Mouse (Mus musculus) C2C12 (cell line): ENCODE measurements around the gene Ces1d. TPM values are rescaled to one million over a fixed set of nuclear protein-coding genes. Genes with fewer than 3 reads are reported as not detected.

ENCODE experiments used
- H3K27me3 ChIP-seq: one replicate; pipeline ENCODE4 v1.6.1; 2011; ENCODE audit not compliant: control insufficient read depth, insufficient read depth, insufficient read length
- H3K36me3 ChIP-seq: one replicate; pipeline ENCODE4 v1.6.1; 2011; ENCODE audit not compliant: control insufficient read depth, insufficient read depth
- H3K4me3 ChIP-seq: one replicate; pipeline ENCODE4 v1.5.1; 2011; ENCODE audit warnings: mild to moderate bottlenecking, control low read depth; ENCODE audit not compliant: poor library complexity, insufficient read depth, severe bottlenecking
- H3K79me2 ChIP-seq: one replicate; pipeline ENCODE4 v1.6.1; 2011; ENCODE audit not compliant: control insufficient read depth, insufficient read depth
- H3K79me3 ChIP-seq: one replicate; pipeline ENCODE4 v1.6.1; 2011; ENCODE audit warnings: low read depth, control low read depth
- H3ac ChIP-seq: one replicate; pipeline ENCODE3; 2011; ENCODE audit warnings: low read depth; ENCODE audit not compliant: control insufficient read depth, insufficient read length
- CEBPB ChIP-seq: IDR thresholded peaks from one replicate; pipeline ENCODE4 v1.6.1; 2011; ENCODE audit warnings: low read depth, mild to moderate bottlenecking, control low read depth, moderate library complexity
- CTCF ChIP-seq: IDR thresholded peaks from one replicate; pipeline ENCODE4 v1.5.1; 2011; ENCODE audit not compliant: control insufficient read depth, insufficient read depth, insufficient read length
- FOSL1 ChIP-seq: IDR thresholded peaks from one replicate; pipeline ENCODE4 v1.8.0; 2011; ENCODE audit warnings: mild to moderate bottlenecking, low read length; ENCODE audit not compliant: poor library complexity, insufficient read depth, severe bottlenecking
- MAX ChIP-seq: IDR thresholded peaks from one replicate; pipeline ENCODE4 v1.6.1; 2011; ENCODE audit warnings: mild to moderate bottlenecking, control low read depth
- MYOD1 ChIP-seq: IDR thresholded peaks from one replicate; pipeline ENCODE4 v1.6.1; 2011; ENCODE audit warnings: low read depth; ENCODE audit not compliant: control insufficient read depth, insufficient read length
- MYOG ChIP-seq: IDR thresholded peaks from one replicate; pipeline ENCODE4 v1.6.1; 2011; ENCODE audit not compliant: control insufficient read depth, insufficient read length; ENCODE audit errors: extremely low read depth
- USF1 ChIP-seq: IDR thresholded peaks from one replicate; pipeline ENCODE4 v1.6.1; 2011; ENCODE audit warnings: low read depth, mild to moderate bottlenecking, control low read depth, moderate library complexity
- polyA plus RNA-seq: library from polyadenylated mRNA; unstranded; fragments of >200 nt; fragmentation: generic; extraction: Trizol; gene quantifications from one replicate; pipeline ENCODE4 v1.2.1, GENCODE M21; 2012; ENCODE audit warnings: missing spikeins

Ces1d gene
- polyA plus RNA-seq, 1 experiment, result not detected

GRCm38 (mm10) chr8:93171846-93172590, 25.6 kb downstream of the Ces1d start:
- Histone ChIP-seq H3K4me3 (no peak overlapping the region), H3K79me2 (no peaks in the 10 kb centered on the region), H3K36me3 (no peaks in the 10 kb centered on the region), H3K79me3 (no peaks in the 10 kb centered on the region), H3K27me3 (no peaks in the 10 kb centered on the region), H3ac (no peak overlapping the region)
- TF ChIP-seq CEBPB (no peak), USF1 (no peak), MYOD1 (no peak), CTCF (no peak), FOSL1 (no peak), MAX (no peak), MYOG (no peak)

- H3K27me3 ChIP-seq, result no peaks in the 10 kb centered on the region
- no peaks in the 10 kb centered on the region for H3K36me3 ChIP-seq
- no peaks in the 10 kb centered on the region for H3K79me3 ChIP-seq
- H3K4me3 ChIP-seq, result no peak overlapping the region
- TF ChIP-seq CEBPB, result no peak
- H3ac ChIP-seq, result no peak overlapping the region
- no peaks in the 10 kb centered on the region for H3K79me2 ChIP-seq
Measured at GRCm38 (mm10) chr8:93163363-93163762, 34.3 kb downstream of the Ces1d start.

GRCm38 (mm10) chr8:93151401-93151800, 46.2 kb downstream of the Ces1d start:
- H3K36me3 ChIP-seq, result no peaks in the 10 kb centered on the region
- H3K4me3 ChIP-seq, result no peak overlapping the region
- no peaks in the 10 kb centered on the region for H3K27me3 ChIP-seq
- no peaks in the 10 kb centered on the region for H3K79me2 ChIP-seq
- H3K79me3 ChIP-seq, result no peaks in the 10 kb centered on the region
- TF ChIP-seq FOSL1, result no peak
- TF ChIP-seq CTCF, result no peak
- no peak for TF ChIP-seq CEBPB
- no peak for TF ChIP-seq MAX
- no peak for TF ChIP-seq MYOG
- TF ChIP-seq MYOD1, result no peak
- no peak for TF ChIP-seq USF1
- no peak overlapping the region for H3ac ChIP-seq

- H3K79me3 ChIP-seq, result no peaks in the 10 kb centered on the region
- H3K4me3 ChIP-seq, result no peak overlapping the region
- H3K27me3 ChIP-seq, result no peaks in the 10 kb centered on the region
- no peaks in the 10 kb centered on the region for H3K36me3 ChIP-seq
- TF ChIP-seq CTCF (no peak), MYOG (no peak), FOSL1 (no peak), CEBPB (no peak), USF1 (no peak), MYOD1 (no peak), MAX (no peak)
- H3ac ChIP-seq, result no peak overlapping the region
- H3K79me2 ChIP-seq, result no peaks in the 10 kb centered on the region
Measured at GRCm38 (mm10) chr8:93147331-93147730, 50.3 kb downstream of the Ces1d start.

- TF ChIP-seq CTCF (no peak), CEBPB (no peak), MYOD1 (no peak), MAX (no peak), FOSL1 (no peak)
- Histone ChIP-seq H3K36me3 (no peaks in the 10 kb centered on the region), H3K79me3 (no peaks in the 10 kb centered on the region), H3K4me3 (no peak overlapping the region), H3ac (no peak overlapping the region), H3K79me2 (no peaks in the 10 kb centered on the region), H3K27me3 (no peaks in the 10 kb centered on the region)
Measured at GRCm38 (mm10) chr8:93140696-93141095, 56.9 kb downstream of the Ces1d start.

GRCm38 (mm10) chr8:93132196-93132595, 65.4 kb downstream of the Ces1d start:
- no peak overlapping the region for H3ac ChIP-seq
- no peak for TF ChIP-seq CEBPB
- no peak for TF ChIP-seq FOSL1
- no peak for TF ChIP-seq USF1
- TF ChIP-seq MYOG, result no peak
- no peak for TF ChIP-seq MYOD1
- no peak for TF ChIP-seq MAX
- TF ChIP-seq CTCF, result no peak
- H3K36me3 ChIP-seq, result no peaks in the 10 kb centered on the region
- no peaks in the 10 kb centered on the region for H3K79me3 ChIP-seq
- H3K4me3 ChIP-seq, result no peak overlapping the region
- no peaks in the 10 kb centered on the region for H3K79me2 ChIP-seq
- H3K27me3 ChIP-seq, result no peaks in the 10 kb centered on the region
